Mouse (Mus musculus): ENCODE data around the gene Asxl2.
"Not testable (repeated sequence)": the region's sequence is repeated elsewhere in the genome, so short reads cannot be mapped to it uniquely, and the experiment has no call there.

The Asxl2 gene

DNA sequence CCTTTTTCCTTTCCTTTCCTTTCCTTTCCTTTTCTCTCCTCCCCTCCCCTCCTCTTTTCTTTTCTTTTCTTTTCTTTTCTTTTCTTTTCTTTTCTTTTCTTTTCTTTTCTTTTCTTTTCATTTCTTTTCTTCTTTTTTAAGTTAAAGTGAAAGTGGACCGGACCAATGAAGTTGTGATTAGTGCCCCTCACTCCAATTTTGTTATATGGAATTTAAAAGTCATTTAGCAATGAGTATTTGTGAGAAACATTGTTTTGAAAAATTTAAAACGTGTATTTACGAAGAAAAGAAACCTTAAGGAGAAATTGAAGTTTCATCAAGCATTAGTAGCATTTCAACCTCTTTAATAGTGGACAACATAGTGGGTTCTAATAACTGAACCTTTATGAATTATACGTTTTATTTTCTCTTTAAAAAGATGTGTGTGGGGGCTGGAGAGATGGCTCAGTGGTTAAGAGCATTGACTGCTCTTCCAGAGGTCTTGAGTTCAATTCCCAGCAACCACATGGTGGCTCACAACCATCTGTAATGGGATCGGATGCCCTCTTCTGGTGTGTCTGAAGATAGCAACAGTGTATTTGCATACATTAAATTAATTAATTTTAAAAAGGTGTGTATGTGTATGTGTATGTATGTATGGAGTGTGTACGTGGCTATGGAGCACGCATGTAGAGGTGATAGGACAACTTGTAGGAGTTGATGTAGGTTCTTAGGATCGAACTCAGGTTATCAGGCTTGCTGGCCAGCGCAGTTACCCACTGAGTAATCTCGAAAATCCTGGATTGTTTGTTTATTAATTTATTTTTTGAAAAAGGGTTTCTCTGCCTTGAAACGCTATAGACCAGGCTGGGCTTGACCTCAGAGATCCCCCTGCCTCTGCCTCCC is 1.5 kb downstream of the Asxl2 start:
- DNase-seq: peak; percentile 8

GRCm38 (mm10) chr12:3429681-3430442 is 3.2 kb downstream of the Asxl2 start:
- DNase-seq: peak; percentile 28

- no peak for DNase-seq
These were observed 3.7 kb downstream of the Asxl2 start for GRCm38 (mm10) chr12:3430443-3430753.

DNA sequence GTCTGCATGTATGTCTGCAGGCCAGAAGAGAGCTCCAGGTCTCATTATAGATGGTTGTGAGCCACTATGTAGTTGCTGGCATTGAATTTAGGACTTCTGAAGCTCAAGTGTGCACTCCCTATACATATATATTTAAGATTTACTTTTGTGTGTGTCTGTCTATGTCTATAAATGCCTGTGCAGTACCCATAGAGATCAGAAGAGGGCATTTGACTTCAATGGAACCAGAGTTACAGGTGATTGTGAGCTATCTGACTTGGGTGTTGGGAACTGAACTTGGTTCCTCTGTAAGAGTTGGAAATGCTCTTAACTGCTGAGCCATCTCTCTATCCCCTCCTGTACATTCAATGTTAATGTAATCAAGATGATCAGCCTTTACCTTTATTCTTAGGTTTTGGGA is 4.3 kb downstream of the Asxl2 start:
- DNase-seq: no peak

DNA sequence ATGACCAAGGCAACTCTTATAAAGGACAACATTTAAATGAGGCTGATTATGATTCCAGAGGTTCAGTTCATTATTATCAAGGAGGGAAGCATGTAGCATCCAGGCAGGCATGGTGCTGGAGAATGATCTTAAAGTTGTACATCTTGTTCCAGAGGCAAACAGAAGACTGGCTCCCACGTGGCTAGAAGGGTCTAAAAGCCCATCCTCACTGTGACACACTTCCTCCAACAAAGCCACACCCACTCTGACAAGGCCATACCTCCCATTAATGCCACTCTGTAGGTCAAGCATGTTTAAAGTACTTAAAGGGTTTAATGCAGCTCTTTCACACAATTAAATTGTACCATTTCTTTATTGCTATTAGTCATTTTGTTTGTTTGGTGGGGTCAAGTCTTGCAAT is 7.1 kb downstream of the Asxl2 start:
- no peak for DNase-seq

GRCm38 (mm10) chr12:3436446-3436845 is 9.8 kb downstream of the Asxl2 start:
- DNase-seq: peak; percentile 11

GRCm38 (mm10) chr12:3437815-3438214 is 11.2 kb downstream of the Asxl2 start:
- DNase-seq: no peak

- DNase-seq: no peak
These were observed 14.3 kb downstream of the Asxl2 start for GRCm38 (mm10) chr12:3440916-3441315.

DNA sequence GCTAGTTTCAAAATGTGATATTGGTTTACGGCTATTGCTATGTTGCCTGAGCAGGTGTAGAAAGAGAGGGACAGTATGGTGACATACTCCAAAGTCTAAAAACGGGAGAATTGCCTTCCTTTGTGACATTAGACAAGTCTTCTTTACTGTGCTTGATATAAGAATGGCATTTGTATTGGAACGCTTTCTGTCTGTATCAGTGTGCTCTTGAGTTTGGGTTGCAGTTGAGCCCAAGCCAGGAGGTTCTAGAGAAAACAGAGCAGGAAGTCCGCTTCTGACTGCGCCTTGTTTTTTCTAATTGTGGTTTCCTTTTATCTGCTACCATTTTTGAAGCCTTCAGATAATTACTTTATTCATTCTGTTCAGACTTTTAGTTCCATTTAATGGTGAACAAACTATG is 14.7 kb downstream of the Asxl2 start:
- DNase-seq: no peak

DNA sequence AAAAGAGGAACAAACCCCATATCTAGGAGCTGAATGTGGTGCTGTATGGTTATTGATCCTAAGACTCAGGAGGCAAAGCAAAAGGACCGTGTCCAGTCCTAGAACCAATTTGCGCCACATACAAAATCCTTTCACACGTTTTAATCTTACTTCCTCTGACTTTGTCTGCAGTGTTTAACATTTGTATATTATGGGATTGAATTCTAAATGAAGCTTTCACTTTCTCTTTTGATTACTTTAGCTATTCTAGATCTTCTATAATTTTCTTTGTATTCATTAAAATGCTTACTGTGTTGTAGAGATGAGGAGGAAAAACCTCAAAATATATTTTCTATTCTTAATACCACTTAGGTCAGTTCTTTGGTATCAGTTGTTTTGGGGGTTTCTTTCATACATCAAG is 26.9 kb downstream of the Asxl2 start:
- DNase-seq: no peak

- DNase-seq: no peak
These were observed 36.4 kb downstream of the Asxl2 start for GRCm38 (mm10) chr12:3463087-3463486.

- no peak for DNase-seq
These were observed 73.0 kb downstream of the Asxl2 start for GRCm38 (mm10) chr12:3499662-3500061.

GRCm38 (mm10) chr12:3500071-3500470 is 73.4 kb downstream of the Asxl2 start:
- peak; percentile 38 for DNase-seq

DNA sequence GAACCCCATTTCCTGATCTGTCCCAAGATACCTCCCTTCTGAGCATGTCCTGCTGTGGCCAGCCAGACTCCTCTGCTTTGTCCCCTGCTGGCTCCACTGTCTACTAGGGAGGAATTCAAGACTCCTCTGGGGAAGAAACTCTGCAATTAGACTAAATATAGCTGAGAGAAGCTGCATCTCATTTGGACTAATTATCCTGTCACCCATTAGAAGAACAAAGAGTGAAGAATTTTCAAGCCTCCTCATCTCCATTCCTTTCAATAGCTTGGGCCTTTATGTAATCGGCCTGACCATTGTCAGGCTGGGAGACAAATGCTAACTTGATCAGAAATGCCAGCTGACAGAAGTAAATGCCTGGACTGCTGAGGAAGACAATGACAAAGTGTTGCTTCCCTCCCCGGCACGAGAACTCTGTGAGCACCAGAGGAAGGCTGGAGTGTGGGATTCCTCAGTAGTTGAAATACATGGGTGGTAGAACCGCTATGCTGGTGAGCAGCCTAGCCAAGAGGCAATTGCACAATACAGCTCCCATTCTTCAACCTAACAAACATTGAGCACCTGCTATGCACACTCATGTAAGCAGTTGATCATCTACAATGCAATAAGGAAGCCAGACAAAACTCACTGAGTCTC is 92.1 kb downstream of the Asxl2 start:
- no peak for DNase-seq

GRCm38 (mm10) chr12:3521806-3522205 is 95.1 kb downstream of the Asxl2 start:
- DNase-seq: not testable (repeated sequence)

DNA sequence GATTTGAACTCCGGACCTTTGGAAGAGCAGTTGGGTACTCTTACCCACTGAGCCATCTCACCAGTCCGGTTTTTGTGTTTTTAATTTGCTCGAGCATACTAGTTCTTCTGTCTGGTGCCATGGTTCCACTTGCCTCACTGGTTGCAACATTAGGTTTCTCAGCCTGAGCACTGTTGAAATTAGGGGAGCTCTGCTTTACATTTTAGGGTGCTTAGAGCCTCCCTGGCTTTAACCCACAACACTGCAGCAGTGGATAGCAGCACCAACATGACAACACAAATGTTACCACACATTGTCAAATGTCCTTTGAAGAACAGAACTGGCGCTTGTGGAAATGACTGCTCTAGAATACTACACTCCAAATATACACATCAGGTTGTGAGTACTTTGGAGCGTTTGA is 98.9 kb downstream of the Asxl2 start:
- no peak for DNase-seq

DNA sequence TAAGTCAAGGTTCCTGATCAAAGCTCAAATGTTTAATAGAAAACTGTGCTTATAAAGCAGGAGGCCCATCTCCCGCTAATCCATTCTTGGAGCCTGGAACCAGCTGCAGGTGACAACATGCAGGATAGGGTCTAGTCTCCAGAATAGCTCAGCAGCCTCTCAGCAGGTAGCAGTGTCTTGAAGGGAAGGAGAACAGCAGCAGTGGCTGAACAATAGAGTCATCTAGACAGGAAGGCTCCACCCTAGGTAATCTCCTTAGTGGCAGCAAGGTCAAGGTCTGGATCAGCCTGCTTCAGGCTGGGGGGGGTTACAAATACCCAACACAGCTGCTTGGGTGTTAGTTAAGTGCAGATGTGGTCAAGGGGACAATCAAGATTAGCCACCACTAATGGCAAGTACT is 108.8 kb downstream of the Asxl2 start:
- DNase-seq: not testable (repeated sequence)

- peak; percentile 27 for DNase-seq
These were observed 111.0 kb downstream of the Asxl2 start for GRCm38 (mm10) chr12:3537616-3538015.

DNA sequence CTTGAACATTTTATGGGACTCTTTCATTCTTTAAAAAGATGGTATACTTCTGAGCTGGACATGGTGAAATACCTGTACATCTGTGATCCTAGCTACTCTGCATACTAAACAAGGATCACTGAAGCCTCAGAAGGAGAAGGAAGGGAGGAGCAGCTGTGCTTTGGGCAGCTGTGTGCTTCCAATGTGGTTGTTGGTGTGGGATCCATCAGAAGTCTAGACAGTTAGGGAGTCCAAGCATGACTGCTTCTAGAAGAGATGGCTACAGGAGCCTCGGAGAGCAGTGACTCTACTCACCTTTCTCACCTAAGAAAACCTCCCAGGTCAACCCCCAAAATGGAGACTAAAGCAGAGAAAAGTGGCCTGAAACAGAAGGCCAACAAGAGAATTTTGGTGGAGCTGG is 111.4 kb downstream of the Asxl2 start:
- DNase-seq: no peak

DNA sequence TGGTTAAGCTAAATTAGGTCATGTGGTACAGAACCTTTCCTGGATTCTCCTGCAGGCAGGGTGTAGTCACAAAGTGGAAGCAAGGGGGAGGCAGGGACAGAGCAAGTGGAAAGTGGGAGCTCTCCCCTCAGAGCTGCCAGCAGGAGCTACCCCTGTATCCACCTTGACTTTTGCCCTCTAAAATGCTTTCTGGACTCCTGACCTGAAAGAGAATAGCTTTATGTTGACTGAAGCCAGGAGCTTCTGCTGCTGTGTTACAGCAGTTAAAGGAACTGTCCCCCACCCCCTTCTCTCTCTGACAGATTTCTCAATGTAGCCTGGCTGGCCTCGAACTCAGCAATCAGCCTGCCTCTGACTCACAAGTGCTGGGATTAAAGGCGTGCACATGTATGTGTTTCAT is 112.9 kb downstream of the Asxl2 start:
- no peak for DNase-seq

GRCm38 (mm10) chr12:3540871-3541270 is 114.2 kb downstream of the Asxl2 start:
- DNase-seq: no peak

DNA sequence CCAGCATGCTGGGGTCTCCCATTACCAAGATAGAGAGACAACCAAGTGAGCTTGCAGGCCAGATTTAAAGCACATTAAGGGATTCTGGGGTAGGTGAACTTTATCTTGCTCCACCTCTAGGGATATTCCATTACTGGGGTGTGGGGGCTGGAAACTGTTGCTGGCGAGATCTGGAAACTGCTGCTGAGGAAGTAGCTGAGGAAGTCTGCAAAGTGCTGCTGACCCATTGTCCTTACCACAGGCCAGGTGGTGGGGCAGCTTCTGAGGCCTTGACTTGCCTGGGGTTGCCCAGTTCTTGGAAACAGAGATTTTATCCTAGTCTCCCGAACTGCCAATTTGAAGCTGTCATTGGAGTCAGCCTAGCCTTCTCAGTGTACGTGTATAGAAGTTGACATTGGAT is 118.8 kb downstream of the Asxl2 start:
- no peak for DNase-seq

GRCm38 (mm10) chr12:3546121-3546658 is 119.5 kb downstream of the Asxl2 start:
- no peak for DNase-seq

- no peak for DNase-seq
These were observed 120.1 kb downstream of the Asxl2 start for GRCm38 (mm10) chr12:3546781-3547180.
